Mouse (Mus musculus) stomach, postnatal 0 days (tissue): Measurements from ENCODE around the gene Pin1. TPM values are rescaled to one million over a fixed set of nuclear protein-coding genes. Genes with fewer than 3 reads are reported as not detected.

ENCODE experiments used
- ATAC-seq: fragments of 200-750 bp; cut with Nextera tagmentation; 2 replicates; pipeline ENCODE4 v1.8.0; 2017; ENCODE audit not compliant: low FRiP score, low TSS enrichment
- DNase-seq: peaks from one replicate; pipeline ENCODE4 v3.0.0-alpha.2; 2016; ENCODE audit warnings: low spot score
- H3K27ac ChIP-seq: fragments of 300-500 bp; sonication (generic); replicated peaks from 2 replicates; pipeline ENCODE4 v1.5.1; 2014; ENCODE audit warnings: mild to moderate bottlenecking, control low read depth
- H3K27me3 ChIP-seq: fragments of 300-500 bp; sonication (generic); 2 replicates; pipeline ENCODE4 v1.6.1; 2014; ENCODE audit warnings: low read length; ENCODE audit not compliant: control insufficient read depth, insufficient read depth
- H3K36me3 ChIP-seq: fragments of 300-500 bp; sonication (generic); 2 replicates; pipeline ENCODE4 v1.6.1; 2014; ENCODE audit warnings: low read length, mixed read lengths; ENCODE audit not compliant: control insufficient read depth, insufficient read depth
- H3K4me1 ChIP-seq: fragments of 300-500 bp; sonication (generic); replicated peaks from 2 replicates; pipeline ENCODE4 v1.6.1; 2014; ENCODE audit warnings: antibody characterized with exemption; ENCODE audit not compliant: control insufficient read depth, insufficient read depth
- H3K4me2 ChIP-seq: fragments of 300-500 bp; sonication (generic); replicated peaks from 2 replicates; pipeline ENCODE4 v1.6.1; 2014; ENCODE audit warnings: low read depth, mild to moderate bottlenecking, control low read depth, moderate library complexity
- H3K4me3 ChIP-seq: fragments of 300-500 bp; sonication (generic); 2 replicates; pipeline ENCODE4 v1.5.1; 2014; ENCODE audit warnings: low read depth, low read length, control low read depth
- H3K9ac ChIP-seq: fragments of 300-500 bp; sonication (generic); 2 replicates; pipeline ENCODE4 v1.6.1; 2014; ENCODE audit warnings: mild to moderate bottlenecking, low read length, control low read depth, mixed read lengths
- H3K9me3 ChIP-seq: fragments of 300-500 bp; sonication (generic); 2 replicates; pipeline ENCODE4 v1.6.1; 2016; ENCODE audit warnings: low read length; ENCODE audit not compliant: control insufficient read depth
- CTCF ChIP-seq: IDR thresholded peaks from 2 replicates; pipeline ENCODE4 v1.5.1; 2016; ENCODE audit warnings: antibody characterized with exemption, low read depth, mild to moderate bottlenecking, moderate library complexity
- EP300 ChIP-seq: optimal IDR thresholded peaks from 2 replicates; pipeline ENCODE3; 2016; ENCODE audit warnings: antibody characterized with exemption
- WGBS: fragments of 180-500 bp; shearing (Covaris S2); extraction: QIAGEN DNeasy Blood & Tissue Kit; methylation state at CpG from one replicate; pipeline ENCODE4 v1.1.7; 2014; 5-methylcytosine and 5-hydroxymethylcytosine counted together
- polyA plus RNA-seq: library from polyadenylated mRNA; unstranded; fragments of >200 nt; fragmentation: Nextera tagmentation; extraction: Ambion mirVana; gene quantifications from 2 replicates; pipeline ENCODE4 v1.2.1, GENCODE M21; 2015

Pin1 gene
- polyA plus RNA-seq, 1 experiment from 2014 or later = 28.7 TPM

DNA sequence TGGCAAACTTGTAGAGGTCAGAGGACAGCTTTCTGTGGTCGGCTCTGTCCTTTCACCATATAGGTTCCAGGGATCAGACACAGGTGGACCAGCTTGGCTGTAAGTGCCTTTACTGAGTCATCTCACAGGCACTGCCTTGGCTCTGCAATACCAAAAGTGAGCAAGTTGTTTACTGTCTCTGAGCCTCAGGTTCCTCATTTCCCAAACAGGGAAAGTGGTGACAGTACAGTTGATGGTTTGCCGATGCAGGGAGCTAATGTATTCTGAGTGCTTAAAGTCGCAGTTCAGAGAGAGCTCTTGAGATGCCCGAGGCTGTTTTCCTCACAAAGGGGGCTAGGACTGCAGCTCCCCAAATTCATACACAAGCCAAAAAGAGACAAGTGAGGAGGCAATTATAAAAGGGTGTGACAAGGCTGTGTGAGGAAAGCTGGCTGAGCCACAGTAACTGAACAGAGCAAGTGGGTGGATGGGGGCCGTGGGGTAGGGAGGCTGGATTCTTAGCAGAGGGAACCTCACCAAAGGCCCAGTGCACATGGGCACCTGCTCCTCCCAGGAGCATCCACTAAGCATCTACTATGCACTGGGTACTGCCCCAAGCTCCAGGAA is 44.3 kb downstream of the Pin1 start:
- no peak for TF ChIP-seq EP300
- TF ChIP-seq CTCF = no peak
- 71% methylated on average over 5 of the region's 5 CpGs for WGBS

DNA sequence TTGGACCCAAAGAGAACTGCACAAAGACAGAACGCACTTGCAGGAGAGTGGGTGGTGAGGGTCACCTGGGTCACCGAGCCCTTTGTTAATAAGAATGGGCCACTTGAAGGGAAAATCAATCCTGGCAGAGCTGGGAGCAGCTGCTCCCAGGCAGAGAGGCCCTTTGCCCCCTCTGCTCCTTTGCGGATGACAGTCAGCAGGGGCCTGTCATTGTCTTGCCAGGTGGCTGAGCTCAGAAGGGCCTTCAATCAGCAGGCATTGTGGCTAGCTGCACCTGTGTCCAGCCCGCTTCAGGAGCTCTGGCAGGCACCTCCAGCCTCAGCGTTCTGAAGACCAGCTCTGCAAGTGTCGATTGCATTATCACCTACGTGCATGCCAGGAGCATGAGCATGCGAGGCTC is 45.6 kb downstream of the Pin1 start:
- no peaks in the 10 kb centered on the region for H3K27me3 ChIP-seq
- no peaks in the 10 kb centered on the region for H3K36me3 ChIP-seq
- H3K4me1 ChIP-seq = no peaks in the 10 kb centered on the region
- no peak overlapping the region for H3K4me3 ChIP-seq
- H3K9ac ChIP-seq = no peak overlapping the region
- 27% methylated on average over 8 of the region's 8 CpGs for WGBS
- no peaks in the 10 kb centered on the region for H3K9me3 ChIP-seq
- ATAC-seq (no peak), DNase-seq (no peak)
- TF ChIP-seq EP300 (no peak), CTCF (no peak)
- H3K4me2 ChIP-seq = no peak overlapping the region
- H3K27ac ChIP-seq = no peak overlapping the region

More for the DNA sequence above, 44.3 kb downstream of the Pin1 start:
- no peak for ATAC-seq
- H3K36me3 ChIP-seq = no peaks in the 10 kb centered on the region
- no peak overlapping the region for H3K4me3 ChIP-seq
- no peaks in the 10 kb centered on the region for H3K4me1 ChIP-seq
- no peak for DNase-seq
- H3K27ac ChIP-seq = no peak overlapping the region
- no peaks in the 10 kb centered on the region for H3K9me3 ChIP-seq
- no peak overlapping the region for H3K9ac ChIP-seq
- H3K4me2 ChIP-seq = no peak overlapping the region
- H3K27me3 ChIP-seq = no peaks in the 10 kb centered on the region

DNA sequence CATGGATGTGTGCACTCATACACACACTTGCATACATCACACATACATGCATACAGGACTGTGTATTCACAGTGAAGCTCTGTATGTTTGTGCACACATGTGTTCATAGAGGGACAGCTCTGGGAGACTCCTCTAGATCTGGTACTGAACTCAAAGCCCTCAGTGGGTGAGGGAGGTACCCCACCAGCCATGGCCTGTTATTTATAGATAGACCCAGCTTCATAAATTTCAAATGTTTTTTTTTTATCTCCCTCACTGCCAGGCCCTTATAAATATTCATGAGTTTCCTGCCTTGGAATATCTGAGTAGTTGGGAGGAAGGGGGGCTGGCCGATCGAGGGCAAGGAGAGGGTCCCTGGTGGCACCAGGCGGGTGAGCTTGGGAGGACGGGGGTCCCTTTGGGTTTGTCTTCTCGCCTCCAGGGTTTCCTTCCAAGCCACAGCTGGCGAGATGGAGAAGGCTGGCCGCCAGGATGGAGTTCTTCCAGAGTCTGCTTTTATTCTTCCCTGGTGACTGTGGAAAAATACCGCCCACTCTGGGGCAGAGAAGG is 52.0 kb downstream of the Pin1 start:
- H3K9me3 ChIP-seq = no peaks in the 10 kb centered on the region
- no peak overlapping the region for H3K4me2 ChIP-seq
- TF ChIP-seq EP300 = no peak
- no peak for TF ChIP-seq CTCF
- no peak overlapping the region for H3K9ac ChIP-seq
- no peaks in the 10 kb centered on the region for H3K36me3 ChIP-seq
- H3K27ac ChIP-seq = no peak overlapping the region
- no peak for ATAC-seq
- H3K4me1 ChIP-seq = no peaks in the 10 kb centered on the region
- WGBS = 67% methylated on average over 8 of the region's 8 CpGs
- no peak for DNase-seq
- H3K27me3 ChIP-seq = no peaks in the 10 kb centered on the region
- H3K4me3 ChIP-seq = no peak overlapping the region

DNA sequence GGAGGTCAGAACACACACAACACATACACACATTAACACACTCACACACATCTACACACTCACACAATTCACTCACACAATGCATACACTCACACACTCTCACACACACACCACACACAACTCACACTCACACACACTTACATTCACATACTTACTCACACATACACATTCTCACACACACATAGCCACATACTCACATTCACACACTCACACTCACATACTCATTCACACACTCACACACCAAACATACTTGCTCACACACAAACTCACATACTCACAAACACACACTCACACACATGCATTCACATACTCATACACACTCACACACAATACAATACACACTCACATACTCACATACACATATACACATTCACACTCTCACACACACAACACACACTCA is 53.5 kb downstream of the Pin1 start:
- Histone ChIP-seq H3K9me3 (no peaks in the 10 kb centered on the region), H3K4me2 (no peak overlapping the region), H3K4me1 (no peaks in the 10 kb centered on the region), H3K27ac (no peak overlapping the region), H3K27me3 (no peaks in the 10 kb centered on the region), H3K36me3 (no peaks in the 10 kb centered on the region), H3K4me3 (no peak overlapping the region), H3K9ac (no peak overlapping the region)
- no peak for DNase-seq
- TF ChIP-seq CTCF (no peak), EP300 (no peak)
- ATAC-seq = no peak

DNA sequence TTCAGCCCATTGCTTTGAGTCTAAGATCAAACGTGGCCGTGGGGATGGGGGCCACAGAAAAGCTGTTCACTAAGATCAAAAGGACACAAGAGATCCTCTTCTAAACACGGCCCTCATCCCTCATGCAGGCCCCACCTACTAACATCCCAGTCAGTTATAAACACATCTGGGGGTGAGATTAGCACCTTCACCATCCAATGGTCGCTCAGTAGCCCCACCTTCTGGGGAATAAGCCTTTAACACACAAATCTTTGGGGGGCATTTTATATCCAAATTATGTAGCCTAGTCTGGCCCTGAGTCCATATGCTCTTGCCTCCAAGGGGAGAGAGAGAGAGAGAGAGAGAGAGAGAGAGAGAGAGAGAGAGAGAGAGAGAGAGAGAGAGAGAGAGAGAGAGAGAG is 54.1 kb downstream of the Pin1 start:
- no peak for DNase-seq
- no peak for TF ChIP-seq EP300
- 0 out of 2 replicates have a peak, but pooled peaks have one; percentile 12 for TF ChIP-seq CTCF
- Histone ChIP-seq H3K9ac (no peak overlapping the region), H3K36me3 (no peaks in the 10 kb centered on the region), H3K4me3 (no peak overlapping the region), H3K4me1 (no peaks in the 10 kb centered on the region), H3K27ac (no peak overlapping the region), H3K4me2 (no peak overlapping the region), H3K9me3 (no peaks in the 10 kb centered on the region), H3K27me3 (no peaks in the 10 kb centered on the region)
- WGBS = 32% methylated on average over 4 of the region's 4 CpGs
- ATAC-seq = no peak

DNA sequence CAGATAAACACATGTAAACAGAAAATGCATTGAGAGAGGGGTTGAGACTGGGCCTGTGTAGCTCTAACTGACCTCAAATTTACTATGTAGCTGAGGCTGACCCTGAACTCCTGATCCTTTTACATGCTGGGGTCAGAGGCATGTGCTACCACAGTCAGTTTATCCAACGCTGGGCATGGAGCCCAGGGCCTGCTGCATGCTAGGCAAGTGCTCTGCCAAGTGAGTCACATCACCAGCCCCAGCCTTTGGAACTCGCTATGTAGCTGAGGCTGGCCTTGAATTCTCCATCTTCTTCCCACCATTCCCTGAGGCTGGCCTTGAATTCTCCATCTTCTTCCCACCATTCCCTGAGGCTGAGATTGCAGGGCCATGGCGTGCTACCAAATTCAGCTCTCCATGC is 58.6 kb downstream of the Pin1 start:
- no peak for ATAC-seq
- Histone ChIP-seq H3K9me3 (no peaks in the 10 kb centered on the region), H3K36me3 (no peaks in the 10 kb centered on the region), H3K4me1 (no peaks in the 10 kb centered on the region), H3K27me3 (no peaks in the 10 kb centered on the region), H3K4me2 (no peak overlapping the region), H3K4me3 (no peak overlapping the region), H3K9ac (no peak overlapping the region), H3K27ac (no peak overlapping the region)
- 76% methylated on average over 3 of the region's 3 CpGs for WGBS
- TF ChIP-seq CTCF (no peak), EP300 (no peak)
- DNase-seq = no peak
